Mouse (Mus musculus) MEL (cell line): ENCODE results near the gene Tex36.

ENCODE experiments used
- MAX ChIP-seq: IDR thresholded peaks from 2 replicates; pipeline ENCODE4 v1.6.1; 2011; ENCODE audit warnings: low read length, improper control_type of control experiment
- TBP ChIP-seq: IDR thresholded peaks from 2 replicates; pipeline ENCODE4 v1.8.0; 2011; ENCODE audit warnings: low read depth, low read length, improper control_type of control experiment

GRCm38 (mm10) chr7:133632476-133632875 is 30.5 kb upstream of the Tex36 start:
- TF ChIP-seq TBP (no peak), MAX (no peak)
